Mouse (Mus musculus) liver, embryonic 14.5 days (tissue): ENCODE measurements around the gene Dagla. TPM values are rescaled to one million over a fixed set of nuclear protein-coding genes. Genes with fewer than 3 reads are reported as not detected.

Experiments
- ATAC-seq: fragments of 200-750 bp; cut with Nextera tagmentation; 2 replicates; pipeline ENCODE4 v1.8.0; 2017; ENCODE audit warnings: moderate number of reproducible peaks, mild to moderate bottlenecking, moderate library complexity; ENCODE audit not compliant: insufficient read depth
- DNase-seq, 3 experiments: peaks; one replicate each; pipeline ENCODE4 v3.0.0-alpha.2; 2012 to 2013; ENCODE audit warnings: low read depth in 3 of 3, low spot score in 3 of 3
- H3K27ac ChIP-seq: fragments of 300-500 bp; sonication (generic); 2 replicates; pipeline ENCODE4 v1.5.1; 2014; ENCODE audit warnings: moderate library complexity, mild to moderate bottlenecking, control low read depth, inconsistent platforms
- H3K27me3 ChIP-seq: fragments of 300-500 bp; sonication (generic); 2 replicates; pipeline ENCODE4 v1.6.1; 2014; ENCODE audit warnings: mild to moderate bottlenecking, low read length, moderate library complexity; ENCODE audit not compliant: control insufficient read depth, insufficient read depth
- H3K36me3 ChIP-seq: fragments of 300-500 bp; sonication (generic); replicated peaks from 2 replicates; pipeline ENCODE4 v1.6.1; 2014; ENCODE audit warnings: low read depth; ENCODE audit not compliant: control insufficient read depth, insufficient read depth
- H3K4me1 ChIP-seq, 2 experiments: fragments of 200-500 bp in 1 of 2; fragments of 300-500 bp in 1 of 2; sonication (generic) in 1 of 2; replicated peaks; 2 replicates each; pipeline ENCODE4 v1.6.1; 2012 to 2014; ENCODE audit warnings: antibody characterized with exemption in 1 of 2, inconsistent platforms in 1 of 2, low read length in 1 of 2; ENCODE audit not compliant: control insufficient read depth in 2 of 2, insufficient read depth in 2 of 2
- H3K4me2 ChIP-seq: fragments of 300-500 bp; sonication (generic); 2 replicates; pipeline ENCODE4 v1.6.1; 2014; ENCODE audit warnings: low read depth, mild to moderate bottlenecking, control low read depth, moderate library complexity
- H3K4me3 ChIP-seq, 2 experiments: fragments of 200-500 bp in 1 of 2; fragments of 300-500 bp in 1 of 2; sonication (generic) in 1 of 2; 2 replicates each; pipeline ENCODE4 v1.5.1; 2012 to 2014; ENCODE audit warnings: low read depth in 2 of 2, low read length in 2 of 2, mild to moderate bottlenecking in 2 of 2, control low read depth in 1 of 2, inconsistent platforms in 1 of 2, moderate library complexity in 1 of 2; ENCODE audit not compliant: insufficient read depth in 1 of 2
- H3K9ac ChIP-seq: fragments of 300-500 bp; sonication (generic); replicated peaks from 2 replicates; pipeline ENCODE4 v1.6.1; 2014; ENCODE audit warnings: mild to moderate bottlenecking, control low read depth, moderate library complexity
- H3K9me3 ChIP-seq: fragments of 300-500 bp; sonication (generic); 2 replicates; pipeline ENCODE4 v1.6.1; 2016; ENCODE audit warnings: low read length, mixed read lengths; ENCODE audit not compliant: control insufficient read depth
- CTCF ChIP-seq: IDR thresholded peaks from 2 replicates; pipeline ENCODE4 v1.5.1; 2016; ENCODE audit warnings: antibody characterized with exemption, low read depth, control low read depth
- EP300 ChIP-seq: IDR thresholded peaks from 2 replicates; pipeline ENCODE4 v1.6.1; 2016; ENCODE audit warnings: antibody characterized with exemption, low read depth
- WGBS: fragments of 180-500 bp; shearing (Covaris S2); extraction: QIAGEN DNeasy Blood & Tissue Kit; methylation state at CpG from one replicate; pipeline ENCODE4 v1.1.7; 2014; ENCODE audit not compliant: insufficient replicate concordance; 5-methylcytosine and 5-hydroxymethylcytosine counted together
- polyA plus RNA-seq, 2 experiments: library from polyadenylated mRNA; depleted of rRNA in 1 of 2; stranded (reverse) in 1 of 2; unstranded in 1 of 2; fragments of >200 nt; fragmentation: Nextera tagmentation in 1 of 2; extraction: Ambion mirVana in 1 of 2; gene quantifications; 2 replicates each; pipeline versions ENCODE4 v1.2.1 to v1.2.3; 2012 to 2014

The Dagla gene
- polyA plus RNA-seq, 2 experiments = 0.09 to 0.30 TPM

- H3K4me3 ChIP-seq = peak overlapping the region in 1 of 2 experiments; percentile 8; a peak in 1 of 4 replicates
- H3K9ac ChIP-seq = no peak overlapping the region; the same call in 1 of the 2 replicates
- no peaks in the 10 kb centered on the region for H3K9me3 ChIP-seq
- H3K4me1 ChIP-seq = peaks cover 3 to 28% of the 10 kb centered on the region in 2 experiments; a peak in 2 of 4 replicates
- DNase-seq (no peak), ATAC-seq (no peak)
- 9% methylated on average over 3 of the region's 3 CpGs for WGBS
- no peaks in the 10 kb centered on the region for H3K36me3 ChIP-seq
- TF ChIP-seq EP300 (no peak), CTCF (no peak)
- peak overlapping the region; percentile 71 for H3K4me2 ChIP-seq
- H3K27me3 ChIP-seq = peaks cover 7% of the 10 kb centered on the region
- H3K27ac ChIP-seq = no peak overlapping the region
These were observed 66.2 kb downstream of the Dagla start for GRCm38 (mm10) chr19:10238477-10238876.

- WGBS = 45% methylated on average over 9 of the region's 9 CpGs
- H3K9ac ChIP-seq = no peak overlapping the region
- peaks cover 3 to 30% of the 10 kb centered on the region in 2 experiments; a peak in 2 of 4 replicates for H3K4me1 ChIP-seq
- H3K4me2 ChIP-seq = no peak overlapping the region; the same call in 1 of the 2 replicates
- peaks cover 7% of the 10 kb centered on the region for H3K27me3 ChIP-seq
- TF ChIP-seq CTCF = no peak
- TF ChIP-seq EP300 = no peak
- H3K27ac ChIP-seq = no peak overlapping the region
- peak in 1 of 3 experiments; percentile 19 for DNase-seq
- ATAC-seq = peak; percentile 63
- no peaks in the 10 kb centered on the region for H3K9me3 ChIP-seq
- H3K4me3 ChIP-seq = no peak overlapping the region
- H3K36me3 ChIP-seq = no peaks in the 10 kb centered on the region
These were observed 68.7 kb downstream of the Dagla start for GRCm38 (mm10) chr19:10235784-10236565.

- H3K9me3 ChIP-seq = no peaks in the 10 kb centered on the region
- no peak overlapping the region for H3K4me3 ChIP-seq
- no peak overlapping the region for H3K9ac ChIP-seq
- 49% methylated on average over 9 of the region's 9 CpGs for WGBS
- no peak for TF ChIP-seq CTCF
- TF ChIP-seq EP300 = no peak
- no peaks in the 10 kb centered on the region for H3K27me3 ChIP-seq
- no peak overlapping the region for H3K27ac ChIP-seq
- H3K4me2 ChIP-seq = no peak overlapping the region
- H3K4me1 ChIP-seq = peaks cover 0 to 14% of the 10 kb centered on the region in 2 experiments; a peak in 2 of 4 replicates
- DNase-seq = no peak
- H3K36me3 ChIP-seq = no peaks in the 10 kb centered on the region
- no peak for ATAC-seq
These were observed 72.2 kb downstream of the Dagla start for GRCm38 (mm10) chr19:10232327-10233017.

- peaks cover 0 to 14% of the 10 kb centered on the region in 2 experiments; a peak in 2 of 4 replicates for H3K4me1 ChIP-seq
- TF ChIP-seq EP300 (no peak), CTCF (no peak)
- H3K36me3 ChIP-seq = no peaks in the 10 kb centered on the region
- 22% methylated on average over 5 of the region's 5 CpGs for WGBS
- no peak overlapping the region for H3K4me3 ChIP-seq
- DNase-seq (no peak), ATAC-seq (no peak)
- no peak overlapping the region for H3K27ac ChIP-seq
- no peaks in the 10 kb centered on the region for H3K9me3 ChIP-seq
- H3K9ac ChIP-seq = no peak overlapping the region
- no peak overlapping the region for H3K4me2 ChIP-seq
- H3K27me3 ChIP-seq = no peaks in the 10 kb centered on the region
These were observed 72.8 kb downstream of the Dagla start for GRCm38 (mm10) chr19:10231871-10232270.

- DNase-seq (no peak), ATAC-seq (no peak)
- H3K27me3 ChIP-seq = no peaks in the 10 kb centered on the region
- H3K36me3 ChIP-seq = no peaks in the 10 kb centered on the region
- no peak for TF ChIP-seq EP300
- TF ChIP-seq CTCF = no peak
- H3K9ac ChIP-seq = no peak overlapping the region
- H3K4me3 ChIP-seq = no peak overlapping the region
- 33% methylated on average over 7 of the region's 7 CpGs for WGBS
- no peak overlapping the region for H3K27ac ChIP-seq
- no peak overlapping the region for H3K4me2 ChIP-seq
- H3K9me3 ChIP-seq = no peaks in the 10 kb centered on the region
- peaks cover 0 to 12% of the 10 kb centered on the region in 2 experiments; a peak in 2 of 4 replicates for H3K4me1 ChIP-seq
These were observed 73.7 kb downstream of the Dagla start for GRCm38 (mm10) chr19:10231016-10231415.
